Mouse (Mus musculus) lung, adult 2 months (tissue): Measurements from ENCODE around the gene Apex1.

Experiments
- CTCF ChIP-seq: fragments of 200-500 bp; IDR thresholded peaks from 2 replicates; pipeline ENCODE4 v1.5.1; 2011; ENCODE audit warnings: mild to moderate bottlenecking, low read length, control low read depth; ENCODE audit not compliant: insufficient read depth
- POLR2A ChIP-seq: fragments of 200-500 bp; IDR thresholded peaks from 2 replicates; pipeline ENCODE4 v1.6.1; 2011; ENCODE audit warnings: low read depth, mild to moderate bottlenecking, control low read depth, low read length, borderline replicate concordance; ENCODE audit errors: extremely low read depth

DNA sequence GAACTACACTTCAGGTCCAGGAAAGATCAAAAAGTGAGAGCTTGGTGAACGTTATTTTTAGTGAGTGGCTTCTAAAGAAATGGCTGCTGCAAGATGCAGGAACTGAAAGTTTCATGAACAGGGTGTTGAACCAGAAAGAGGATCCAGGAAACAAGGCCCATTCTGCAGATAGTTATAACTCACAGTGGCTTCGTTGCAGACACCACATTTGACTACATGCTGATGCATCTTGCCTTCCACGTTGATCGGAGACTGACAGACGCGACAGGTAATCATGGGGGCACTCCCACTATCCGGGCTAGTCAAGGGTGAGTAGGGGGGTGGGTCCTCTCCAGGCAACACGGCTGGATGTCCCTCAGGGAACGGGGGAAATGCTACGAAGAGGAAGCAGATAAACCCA is 5.2 kb downstream of the Apex1 start:
- TF ChIP-seq CTCF, result no peak
- TF ChIP-seq POLR2A, result no peak
